Mouse (Mus musculus): Measurements from ENCODE around the gene Nrip3. TPM values are rescaled to one million over a fixed set of nuclear protein-coding genes. Genes with fewer than 3 reads are reported as not detected.

Nrip3 gene
- polyA plus RNA-seq, 1 experiment from 2014 or later, result 1.2 TPM

GRCm38 (mm10) chr7:109783281-109783680 lies 1.5 kb upstream of the Nrip3 start:
- Histone ChIP-seq H3K27me3 (ENCODE audit: control insufficient read depth, insufficient read depth, low read length) (peaks cover 14% of the 10 kb centered on the region), H3K4me3 (replicated peaks; ENCODE audit: low read length) (no peak overlapping the region), H3K4me1 (ENCODE audit: control insufficient read depth, insufficient read depth, low read length) (0 out of 2 replicates have a peak, but pooled peaks cover 6% of the 10 kb centered on the region), H3K9ac (ENCODE audit: low read length) (no peak overlapping the region), H3K36me3 (ENCODE audit: control insufficient read depth, insufficient read depth, low read length) (no peaks in the 10 kb centered on the region), H3K9me3 (replicated peaks; ENCODE audit: control insufficient read depth, low read length) (no peaks in the 10 kb centered on the region), H3K27ac (ENCODE audit: low read length) (no peak overlapping the region), H3K4me2 (ENCODE audit: low read depth, low read length) (no peak overlapping the region)
- 0 out of 2 replicates have a peak, but pooled peaks have one; percentile 18 for ATAC-seq (ENCODE audit: insufficient read depth, low FRiP score)
- 31% methylated on average over 7 of the region's 7 CpGs for WGBS

- Histone ChIP-seq H3K9me3 (replicated peaks; ENCODE audit: control insufficient read depth, low read length) (no peaks in the 10 kb centered on the region), H3K4me2 (ENCODE audit: low read depth, low read length) (peak overlapping the region; percentile 98), H3K9ac (ENCODE audit: low read length) (peak overlapping the region; percentile 57), H3K4me3 (replicated peaks; ENCODE audit: low read length) (peak overlapping the region; percentile 51), H3K27ac (ENCODE audit: low read length) (no peak overlapping the region), H3K36me3 (ENCODE audit: control insufficient read depth, insufficient read depth, low read length) (no peaks in the 10 kb centered on the region), H3K4me1 (ENCODE audit: control insufficient read depth, insufficient read depth, low read length) (0 out of 2 replicates have a peak, but pooled peaks cover 6% of the 10 kb centered on the region), H3K27me3 (ENCODE audit: control insufficient read depth, insufficient read depth, low read length) (peaks cover 14% of the 10 kb centered on the region)
- under 1% methylated on average over 24 of the region's 24 CpGs for WGBS
- peak; percentile 62 for ATAC-seq (ENCODE audit: insufficient read depth, low FRiP score)
These were observed 747 bp downstream of the Nrip3 start for GRCm38 (mm10) chr7:109781087-109781469.

GRCm38 (mm10) chr7:109772251-109772650 lies 9.6 kb downstream of the Nrip3 start:
- H3K36me3 ChIP-seq (ENCODE audit: control insufficient read depth, insufficient read depth, low read length), result no peaks in the 10 kb centered on the region
- H3K4me3 ChIP-seq (replicated peaks; ENCODE audit: low read length), result no peak overlapping the region
- no peaks in the 10 kb centered on the region for H3K27me3 ChIP-seq (ENCODE audit: control insufficient read depth, insufficient read depth, low read length)
- no peaks in the 10 kb centered on the region for H3K4me1 ChIP-seq (ENCODE audit: control insufficient read depth, insufficient read depth, low read length)
- H3K9me3 ChIP-seq (replicated peaks; ENCODE audit: control insufficient read depth, low read length), result no peaks in the 10 kb centered on the region
- H3K27ac ChIP-seq (ENCODE audit: low read length), result no peak overlapping the region
- no peak overlapping the region for H3K9ac ChIP-seq (ENCODE audit: low read length)
- H3K4me2 ChIP-seq (ENCODE audit: low read depth, low read length), result no peak overlapping the region
- ATAC-seq (ENCODE audit: insufficient read depth, low FRiP score), result no peak

GRCm38 (mm10) chr7:109768699-109769383 lies 13.0 kb downstream of the Nrip3 start:
- no peaks in the 10 kb centered on the region; the same call in 1 of the 2 replicates for H3K27me3 ChIP-seq (ENCODE audit: control insufficient read depth, insufficient read depth, low read length)

GRCm38 (mm10) chr7:109767575-109768350 lies 14.1 kb downstream of the Nrip3 start:
- ATAC-seq (ENCODE audit: insufficient read depth, low FRiP score), result no peak
- Histone ChIP-seq H3K4me1 (ENCODE audit: control insufficient read depth, insufficient read depth, low read length) (no peaks in the 10 kb centered on the region), H3K36me3 (ENCODE audit: control insufficient read depth, insufficient read depth, low read length) (no peaks in the 10 kb centered on the region), H3K9ac (ENCODE audit: low read length) (no peak overlapping the region), H3K4me3 (replicated peaks; ENCODE audit: low read length) (no peak overlapping the region), H3K27me3 (ENCODE audit: control insufficient read depth, insufficient read depth, low read length) (no peaks in the 10 kb centered on the region; the same call in 1 of the 2 replicates), H3K27ac (ENCODE audit: low read length) (no peak overlapping the region), H3K9me3 (replicated peaks; ENCODE audit: control insufficient read depth, low read length) (no peaks in the 10 kb centered on the region), H3K4me2 (ENCODE audit: low read depth, low read length) (no peak overlapping the region)
- 78% methylated on average over 7 of the region's 7 CpGs for WGBS

More at GRCm38 (mm10) chr7:109768699-109769383, 13.0 kb downstream of the Nrip3 start:
- no peak for ATAC-seq (ENCODE audit: insufficient read depth, low FRiP score)
- Histone ChIP-seq H3K4me1 (ENCODE audit: control insufficient read depth, insufficient read depth, low read length) (no peaks in the 10 kb centered on the region), H3K27ac (ENCODE audit: low read length) (no peak overlapping the region), H3K9ac (ENCODE audit: low read length) (no peak overlapping the region), H3K4me2 (ENCODE audit: low read depth, low read length) (no peak overlapping the region), H3K36me3 (ENCODE audit: control insufficient read depth, insufficient read depth, low read length) (no peaks in the 10 kb centered on the region), H3K4me3 (replicated peaks; ENCODE audit: low read length) (no peak overlapping the region), H3K9me3 (replicated peaks; ENCODE audit: control insufficient read depth, low read length) (no peaks in the 10 kb centered on the region)
- WGBS, result 55% methylated on average over 2 of the region's 2 CpGs

GRCm38 (mm10) chr7:109764009-109764408 lies 17.8 kb downstream of the Nrip3 start:
- Histone ChIP-seq H3K4me1 (ENCODE audit: control insufficient read depth, insufficient read depth, low read length) (no peaks in the 10 kb centered on the region), H3K9ac (ENCODE audit: low read length) (no peak overlapping the region), H3K9me3 (replicated peaks; ENCODE audit: control insufficient read depth, low read length) (no peaks in the 10 kb centered on the region), H3K4me3 (replicated peaks; ENCODE audit: low read length) (no peak overlapping the region), H3K27ac (ENCODE audit: low read length) (no peak overlapping the region), H3K4me2 (ENCODE audit: low read depth, low read length) (no peak overlapping the region), H3K36me3 (ENCODE audit: control insufficient read depth, insufficient read depth, low read length) (no peaks in the 10 kb centered on the region), H3K27me3 (ENCODE audit: control insufficient read depth, insufficient read depth, low read length) (no peaks in the 10 kb centered on the region; the same call in 1 of the 2 replicates)
- 72% methylated on average over 2 of the region's 2 CpGs for WGBS
- ATAC-seq (ENCODE audit: insufficient read depth, low FRiP score), result no peak

GRCm38 (mm10) chr7:109756291-109756690 lies 25.5 kb downstream of the Nrip3 start:
- 96% methylated on average over 3 of the region's 3 CpGs for WGBS
- no peak for ATAC-seq (ENCODE audit: insufficient read depth, low FRiP score)
- H3K4me1 ChIP-seq (ENCODE audit: control insufficient read depth, insufficient read depth, low read length), result peaks cover 13% of the 10 kb centered on the region
- no peak overlapping the region for H3K27ac ChIP-seq (ENCODE audit: low read length)
- H3K4me3 ChIP-seq (replicated peaks; ENCODE audit: low read length), result no peak overlapping the region
- H3K9ac ChIP-seq (ENCODE audit: low read length), result no peak overlapping the region
- H3K27me3 ChIP-seq (ENCODE audit: control insufficient read depth, insufficient read depth, low read length), result no peaks in the 10 kb centered on the region
- H3K9me3 ChIP-seq (replicated peaks; ENCODE audit: control insufficient read depth, low read length), result no peaks in the 10 kb centered on the region
- no peaks in the 10 kb centered on the region for H3K36me3 ChIP-seq (ENCODE audit: control insufficient read depth, insufficient read depth, low read length)
- H3K4me2 ChIP-seq (ENCODE audit: low read depth, low read length), result no peak overlapping the region

- Histone ChIP-seq H3K9me3 (replicated peaks; ENCODE audit: control insufficient read depth, low read length) (no peaks in the 10 kb centered on the region), H3K27me3 (ENCODE audit: control insufficient read depth, insufficient read depth, low read length) (no peaks in the 10 kb centered on the region), H3K4me3 (replicated peaks; ENCODE audit: low read length) (no peak overlapping the region), H3K27ac (ENCODE audit: low read length) (0 out of 2 replicates have a peak overlapping the region, but pooled peaks have one; percentile 42), H3K36me3 (ENCODE audit: control insufficient read depth, insufficient read depth, low read length) (no peaks in the 10 kb centered on the region), H3K4me2 (ENCODE audit: low read depth, low read length) (0 out of 2 replicates have a peak overlapping the region, but pooled peaks have one; percentile 93), H3K9ac (ENCODE audit: low read length) (no peak overlapping the region), H3K4me1 (ENCODE audit: control insufficient read depth, insufficient read depth, low read length) (peaks cover 16% of the 10 kb centered on the region)
- WGBS, result 85% methylated on average over 8 of the region's 8 CpGs
- no peak for ATAC-seq (ENCODE audit: insufficient read depth, low FRiP score)
These were observed 27.8 kb downstream of the Nrip3 start for GRCm38 (mm10) chr7:109754034-109754433.
